Mouse (Mus musculus) hindbrain, embryonic 16.5 days (tissue): ENCODE results near the gene Mfap1b. TPM values are rescaled to one million over a fixed set of nuclear protein-coding genes. Genes with fewer than 3 reads are reported as not detected.
A peak's percentile ranks its signal among the peaks of the same experiment; 100 is the strongest.
"Not testable (repeated sequence)": the region's sequence is repeated elsewhere in the genome, so short reads cannot be mapped to it uniquely, and the experiment has no call there.

Experiments
- ATAC-seq: fragments of 200-750 bp; cut with Nextera tagmentation; 2 replicates; pipeline ENCODE4 v1.8.0; 2017; ENCODE audit warnings: moderate TSS enrichment, moderate library complexity
- H3K27ac ChIP-seq: fragments of 300-500 bp; sonication (generic); 2 replicates; pipeline ENCODE4 v1.5.1; 2014; ENCODE audit warnings: low read depth, mild to moderate bottlenecking, control low read depth, low read length, moderate library complexity
- H3K27me3 ChIP-seq: fragments of 300-500 bp; sonication (generic); replicated peaks from 2 replicates; pipeline ENCODE4 v1.6.1; 2014; ENCODE audit warnings: low read length; ENCODE audit not compliant: control insufficient read depth, insufficient read depth
- H3K36me3 ChIP-seq: fragments of 300-500 bp; sonication (generic); 2 replicates; pipeline ENCODE4 v1.6.1; 2014; ENCODE audit warnings: mild to moderate bottlenecking, low read length, moderate library complexity, mixed read lengths; ENCODE audit not compliant: control insufficient read depth, insufficient read depth
- H3K4me1 ChIP-seq: fragments of 300-500 bp; sonication (generic); 2 replicates; pipeline ENCODE4 v1.6.1; 2014; ENCODE audit warnings: low read depth, low read length; ENCODE audit not compliant: control insufficient read depth, insufficient read depth
- H3K4me2 ChIP-seq: fragments of 300-500 bp; sonication (generic); 2 replicates; pipeline ENCODE4 v1.6.1; 2014; ENCODE audit warnings: mild to moderate bottlenecking, low read length, control low read depth, moderate library complexity
- H3K4me3 ChIP-seq: fragments of 300-500 bp; sonication (generic); 2 replicates; pipeline ENCODE4 v1.5.1; 2014; ENCODE audit warnings: mild to moderate bottlenecking, low read length, control low read depth, moderate library complexity
- H3K9ac ChIP-seq: fragments of 300-500 bp; sonication (generic); 2 replicates; pipeline ENCODE4 v1.6.1; 2014; ENCODE audit warnings: low read depth, mild to moderate bottlenecking, control low read depth, low read length, moderate library complexity
- H3K9me3 ChIP-seq: fragments of 300-500 bp; sonication (generic); 2 replicates; pipeline ENCODE4 v1.6.1; 2014; ENCODE audit warnings: mild to moderate bottlenecking, low read length, moderate library complexity; ENCODE audit not compliant: control insufficient read depth
- WGBS: fragments of 180-500 bp; shearing (Covaris S2); extraction: QIAGEN DNeasy Blood & Tissue Kit; methylation state at CpG from one replicate; pipeline ENCODE4 v1.1.7; 2014; 5-methylcytosine and 5-hydroxymethylcytosine counted together
- polyA plus RNA-seq: library from polyadenylated mRNA; unstranded; fragments of >200 nt; fragmentation: Nextera tagmentation; extraction: Ambion mirVana; gene quantifications from 2 replicates; pipeline ENCODE4 v1.2.1, GENCODE M21; 2015

Mfap1b gene
- polyA plus RNA-seq: 68.2 and 71.2 TPM in 2 replicates

DNA sequence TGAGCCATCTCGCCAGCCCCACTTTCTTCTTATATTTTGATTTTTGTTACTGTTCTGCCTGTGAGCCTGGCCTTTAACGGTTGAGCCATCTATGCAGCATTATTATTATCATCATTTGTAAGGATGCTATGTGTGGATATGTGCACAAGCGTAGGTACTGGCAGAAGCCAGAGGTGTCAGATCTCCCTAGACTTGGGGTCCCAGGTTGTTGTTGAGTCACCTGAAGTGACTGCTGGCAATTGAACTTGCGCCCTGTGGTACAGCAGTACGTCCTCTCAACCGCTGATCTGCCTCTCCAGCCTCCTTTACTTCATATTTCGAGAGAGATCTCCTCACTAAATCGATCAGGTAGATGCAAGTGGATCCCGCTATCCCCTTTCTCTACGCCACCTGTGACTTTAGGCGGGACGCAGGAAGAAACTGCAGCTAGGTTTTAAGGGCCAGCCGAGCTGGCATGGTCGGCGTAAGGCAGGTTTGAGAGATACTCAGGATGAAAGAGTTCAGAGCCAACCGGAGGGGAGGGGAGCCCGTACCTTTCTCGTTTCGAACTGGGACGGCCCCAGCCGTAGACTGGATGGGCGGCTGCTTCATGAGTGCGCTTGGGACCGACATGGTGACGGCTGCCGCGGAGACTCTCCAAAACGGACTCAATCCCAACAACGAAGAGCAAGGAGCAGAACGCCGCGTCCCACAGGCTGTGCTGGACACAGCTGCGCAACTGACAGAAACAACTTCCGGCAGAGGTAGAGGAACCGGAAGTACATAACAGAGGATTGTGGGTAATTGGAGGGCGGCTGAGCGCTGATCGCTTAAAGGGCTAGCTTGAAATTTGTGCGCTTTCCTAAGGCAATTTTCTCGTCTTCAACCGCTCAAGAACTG is at the start of gene Mfap1b:
Gene Mfap1b (minus strand): TSS at position 767 of the 879 bp plus-strand sequence.
- not testable (repeated sequence) for H3K36me3 ChIP-seq, H3K4me1 ChIP-seq, H3K9me3 ChIP-seq, H3K27me3 ChIP-seq
- peak; percentile 96 for ATAC-seq
- Histone ChIP-seq H3K4me2 (peak within 1 kb of the TSS; percentile 68), H3K9ac (peak within 1 kb of the TSS; percentile 67), H3K27ac (peak within 1 kb of the TSS; percentile 69), H3K4me3 (peak within 1 kb of the TSS; percentile 58)
- WGBS: 3% methylated on average over 35 of the region's 41 CpGs

DNA sequence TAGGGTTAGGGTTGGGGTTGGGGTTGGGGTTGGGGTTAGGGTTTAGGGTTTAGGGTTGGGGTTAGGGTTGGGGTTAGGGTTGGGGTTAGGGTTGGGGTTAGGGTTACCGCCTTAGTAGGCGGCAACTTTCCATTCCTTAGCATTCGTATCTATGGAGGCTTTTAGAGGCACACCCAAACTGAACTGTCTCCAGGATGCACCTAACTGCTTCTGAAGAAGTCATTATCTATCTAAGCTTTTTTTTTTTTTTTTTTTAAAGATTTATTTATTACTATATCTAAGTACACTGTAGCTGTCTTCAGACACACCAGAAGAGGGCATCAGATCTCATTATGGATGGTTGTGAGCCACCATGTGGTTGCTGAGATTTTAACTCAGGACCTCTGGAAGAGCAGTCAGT is 49.0 kb upstream of the Mfap1b start:
- H3K4me2 ChIP-seq, H3K27me3 ChIP-seq, H3K9ac ChIP-seq, H3K4me1 ChIP-seq, H3K9me3 ChIP-seq, H3K36me3 ChIP-seq, H3K4me3 ChIP-seq, ATAC-seq, H3K27ac ChIP-seq: not testable (repeated sequence)
- 98% methylated on average over 3 of the region's 3 CpGs for WGBS

GRCm38 (mm10) chr2:121522006-121522405 is 48.1 kb upstream of the Mfap1b start:
- ATAC-seq: no peak
- Histone ChIP-seq H3K27me3 (no peaks in the 10 kb centered on the region), H3K36me3 (no peaks in the 10 kb centered on the region), H3K9ac (no peak overlapping the region), H3K4me2 (no peak overlapping the region), H3K4me1 (no peaks in the 10 kb centered on the region), H3K4me3 (no peak overlapping the region), H3K27ac (no peak overlapping the region), H3K9me3 (no peaks in the 10 kb centered on the region)
- WGBS: 89% methylated on average over 2 of the region's 2 CpGs

GRCm38 (mm10) chr2:121518711-121519110 is 44.8 kb upstream of the Mfap1b start:
- H3K4me2 ChIP-seq, H3K4me3 ChIP-seq, ATAC-seq, H3K27ac ChIP-seq, H3K36me3 ChIP-seq, H3K9ac ChIP-seq, H3K4me1 ChIP-seq, H3K9me3 ChIP-seq, H3K27me3 ChIP-seq: not testable (repeated sequence)
- WGBS: 95% methylated on average over 4 of the region's 4 CpGs

DNA sequence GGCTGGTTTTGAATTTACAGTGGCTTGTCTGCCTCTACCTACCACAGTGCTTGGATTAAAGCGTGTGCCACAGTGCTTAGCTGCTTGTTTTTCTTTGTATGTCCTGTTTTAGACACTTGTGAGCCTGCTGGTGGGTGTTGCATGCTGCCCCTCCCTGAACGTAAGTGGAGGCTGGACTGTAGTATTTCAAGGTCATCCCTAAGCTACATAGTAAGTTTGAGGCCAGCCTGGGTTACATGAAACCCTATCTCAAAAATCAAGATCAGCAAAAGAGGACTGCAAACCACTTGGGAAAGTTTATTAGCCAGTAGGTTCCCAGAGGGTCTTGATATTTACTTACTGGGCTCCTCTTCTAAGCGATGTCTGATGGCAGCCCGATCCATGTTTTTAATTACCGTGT is 44.2 kb upstream of the Mfap1b start:
- WGBS: 96% methylated on average over 5 of the region's 5 CpGs
- H3K27ac ChIP-seq: no peak overlapping the region

GRCm38 (mm10) chr2:121514211-121514610 is 40.3 kb upstream of the Mfap1b start:
- over 99% methylated on average over 4 of the region's 4 CpGs for WGBS
- H3K27me3 ChIP-seq: no peaks in the 10 kb centered on the region
- no peak for ATAC-seq
- H3K4me1 ChIP-seq: no peaks in the 10 kb centered on the region; the same call in 1 of the 2 replicates
- H3K4me3 ChIP-seq: no peak overlapping the region
- no peaks in the 10 kb centered on the region for H3K9me3 ChIP-seq
- H3K36me3 ChIP-seq: no peaks in the 10 kb centered on the region
- no peak overlapping the region for H3K4me2 ChIP-seq
- H3K27ac ChIP-seq: no peak overlapping the region
- H3K9ac ChIP-seq: no peak overlapping the region

More for the DNA sequence above, 44.2 kb upstream of the Mfap1b start:
- Histone ChIP-seq H3K4me2 (no peak overlapping the region), H3K27me3 (no peaks in the 10 kb centered on the region), H3K36me3 (no peaks in the 10 kb centered on the region), H3K9me3 (no peaks in the 10 kb centered on the region), H3K4me1 (no peaks in the 10 kb centered on the region), H3K9ac (no peak overlapping the region), H3K4me3 (no peak overlapping the region)
- ATAC-seq: no peak

DNA sequence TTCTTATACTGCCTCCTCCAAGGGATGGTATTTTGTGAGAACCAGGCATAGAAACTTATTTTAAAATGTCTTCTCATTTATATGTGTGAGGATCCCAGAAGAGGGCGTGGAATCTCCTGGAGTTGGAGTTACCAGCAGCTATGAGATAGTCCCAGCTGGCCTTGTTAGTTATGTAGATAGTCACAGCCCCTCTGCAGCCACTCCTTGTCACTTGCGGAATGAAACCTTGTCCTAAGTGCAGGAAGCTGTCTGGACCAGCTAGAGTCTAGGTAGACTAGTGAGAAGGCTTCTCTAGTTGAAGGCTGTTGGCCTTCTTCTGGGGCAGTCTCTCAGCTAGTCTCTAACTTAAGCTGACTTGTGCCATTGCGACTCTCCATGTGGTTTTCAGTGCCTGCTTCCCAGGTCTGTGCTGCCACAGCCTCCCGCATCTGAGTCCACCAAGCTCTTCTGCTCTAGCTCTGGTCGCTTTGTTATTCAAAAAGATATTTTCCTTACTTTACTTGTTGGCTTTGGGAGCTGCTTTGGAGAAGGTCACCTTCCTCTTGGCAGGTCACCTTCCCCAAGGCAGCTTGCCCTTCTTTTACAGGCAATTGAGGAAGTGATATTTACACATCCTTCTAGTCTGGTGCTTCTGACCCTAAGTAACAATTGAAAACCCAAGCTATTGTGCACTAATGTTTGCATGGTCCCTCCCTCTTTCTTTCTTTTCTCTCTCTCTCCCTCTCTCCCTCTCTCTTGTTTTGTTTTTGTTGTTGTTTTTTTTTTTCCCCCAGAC is 39.3 kb upstream of the Mfap1b start:
- H3K4me1 ChIP-seq: not testable (repeated sequence)
- WGBS: 95% methylated on average over 4 of the region's 5 CpGs

GRCm38 (mm10) chr2:121511401-121511800 is 37.5 kb upstream of the Mfap1b start:
- H3K36me3 ChIP-seq: no peaks in the 10 kb centered on the region
- no peaks in the 10 kb centered on the region for H3K27me3 ChIP-seq
- no peak overlapping the region for H3K9ac ChIP-seq
- no peak overlapping the region for H3K4me3 ChIP-seq
- ATAC-seq: no peak
- no peak overlapping the region for H3K4me2 ChIP-seq
- 95% methylated on average over 8 of the region's 8 CpGs for WGBS
- peaks cover 9% of the 10 kb centered on the region for H3K4me1 ChIP-seq
- no peaks in the 10 kb centered on the region for H3K9me3 ChIP-seq
- no peak overlapping the region for H3K27ac ChIP-seq

More for the DNA sequence above, 39.3 kb upstream of the Mfap1b start:
- H3K4me3 ChIP-seq, H3K27ac ChIP-seq, H3K9ac ChIP-seq, ATAC-seq, H3K36me3 ChIP-seq, H3K9me3 ChIP-seq, H3K27me3 ChIP-seq, H3K4me2 ChIP-seq: not testable (repeated sequence)

- peaks cover 9% of the 10 kb centered on the region for H3K4me1 ChIP-seq
- H3K27ac ChIP-seq: no peak overlapping the region
- ATAC-seq: peak; percentile 55
- H3K36me3 ChIP-seq: no peaks in the 10 kb centered on the region
- WGBS: 19% methylated on average over 16 of the region's 16 CpGs
- peak overlapping the region; percentile 53 for H3K9ac ChIP-seq
- no peaks in the 10 kb centered on the region for H3K9me3 ChIP-seq
- H3K4me2 ChIP-seq: peak overlapping the region; percentile 61
- peak overlapping the region; percentile 44 for H3K4me3 ChIP-seq
- no peaks in the 10 kb centered on the region for H3K27me3 ChIP-seq
Measured at GRCm38 (mm10) chr2:121509584-121509983, 35.7 kb upstream of the Mfap1b start.
